In the genomic region with DNA sequence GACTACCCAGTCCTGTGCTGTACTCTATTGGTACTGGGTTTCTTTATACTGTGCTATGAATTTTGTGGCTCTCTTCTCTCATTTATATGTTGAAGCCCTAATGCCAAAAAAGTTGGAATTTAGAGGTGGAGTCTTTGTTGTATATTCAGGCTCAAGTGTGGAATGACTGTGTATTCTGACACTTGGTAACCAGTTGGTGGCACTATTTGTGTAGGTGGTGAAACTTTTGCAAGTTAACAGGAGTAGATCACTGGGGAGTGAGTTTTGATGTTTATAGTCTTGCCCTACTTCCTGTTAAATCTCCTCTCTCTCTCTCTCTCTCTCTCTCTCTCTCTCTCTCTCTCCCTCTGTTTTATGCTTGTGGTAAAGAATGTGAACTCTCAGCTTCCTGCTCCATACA, we compare ENCODE assay signal across 15 mouse cellular contexts.
"Had no signal": no experiment of that assay in that cellular context is flagged by ENCODE, and none has a peak within 500 bp of the region (broad histone marks: within the 10 kb centered on the region; RNA-seq: fewer than 3 reads in every experiment).

No protein-coding gene starts in this region.

- H3K9ac ChIP-seq: neural tube, embryonic 13.5 days; stomach, embryonic 15.5 days had no signal

- H3K9me3 ChIP-seq: neural tube, embryonic 13.5 days; stomach, embryonic 15.5 days had no signal

- H3K36me3 ChIP-seq: neural tube, embryonic 13.5 days; stomach, embryonic 15.5 days had no signal

- H3K4me1 ChIP-seq: neural tube, embryonic 13.5 days; stomach, embryonic 15.5 days had no signal

- H3K27ac ChIP-seq: neural tube, embryonic 13.5 days; stomach, embryonic 15.5 days; stomach, postnatal 0 days had no signal

- H3K4me3 ChIP-seq: neural tube, embryonic 13.5 days; stomach, embryonic 15.5 days had no signal

- DNase-seq: retina, postnatal 1 day; right cerebral cortex, adult 18-20 months; right cerebral cortex, postnatal 14 days; right cerebral cortex, postnatal 25 days; right cerebral cortex, postnatal 4 days; spleen, adult 18-20 months; thymus, adult 18-20 months; thymus, adult 2 months; thymus, postnatal 14 days; thymus, postnatal 25 days; thymus, postnatal 36 days; thymus, postnatal 4 days had no signal

- H3K27me3 ChIP-seq: neural tube, embryonic 13.5 days; stomach, embryonic 15.5 days had no signal

- H3K4me2 ChIP-seq: neural tube, embryonic 13.5 days; stomach, embryonic 15.5 days had no signal
